Mouse (Mus musculus) spleen, embryonic (tissue): ENCODE data around the gene Casd1.
"Not testable (repeated sequence)": the region's sequence is repeated elsewhere in the genome, so short reads cannot be mapped to it uniquely, and the experiment has no call there.

Source experiments
- CTCF ChIA-PET: fragments of 350-600 bp; sonication (Branson Sonifier 250); formaldehyde crosslinking; loops from one replicate; lab custom pipeline; 2022; lab: Charles Lee

The Casd1 gene

GRCm38 (mm10) chr6:4611853-4612252 is 11.2 kb downstream of the Casd1 start:
- CTCF ChIA-PET, result no interaction called here

GRCm38 (mm10) chr6:4612431-4612830 is 11.8 kb downstream of the Casd1 start:
- CTCF ChIA-PET, result no interaction called here

GRCm38 (mm10) chr6:4617911-4618310 is 17.3 kb downstream of the Casd1 start:
- CTCF ChIA-PET, result no interaction called here

- CTCF ChIA-PET, result interaction anchor here (0.5 kb wide), 1 partner anchor 115 kb away, joined by 13 read pairs; no protein-coding TSS in a partner anchor
These were observed 30.8 kb downstream of the Casd1 start for GRCm38 (mm10) chr6:4631464-4631863.

GRCm38 (mm10) chr6:4633189-4633588 is 32.5 kb downstream of the Casd1 start:
- CTCF ChIA-PET, result no interaction called here

GRCm38 (mm10) chr6:4634804-4635203 is 34.2 kb downstream of the Casd1 start:
- CTCF ChIA-PET, result no interaction called here

GRCm38 (mm10) chr6:4642068-4642467 is 41.4 kb downstream of the Casd1 start:
- CTCF ChIA-PET, result no interaction called here

- CTCF ChIA-PET, result interaction anchor here (0.8 kb wide), 1 partner anchor 78 kb away, joined by 3 read pairs; no protein-coding TSS in a partner anchor
These were observed 46.7 kb downstream of the Casd1 start for GRCm38 (mm10) chr6:4647351-4647750.

- CTCF ChIA-PET, result no interaction called here
These were observed 52.0 kb downstream of the Casd1 start for GRCm38 (mm10) chr6:4652596-4653134.

GRCm38 (mm10) chr6:4653741-4654140 is 53.1 kb downstream of the Casd1 start:
- CTCF ChIA-PET, result not testable (repeated sequence)

- CTCF ChIA-PET, result no interaction called here
These were observed 54.8 kb downstream of the Casd1 start for GRCm38 (mm10) chr6:4655466-4655865.

- CTCF ChIA-PET, result no interaction called here
These were observed 55.3 kb downstream of the Casd1 start for GRCm38 (mm10) chr6:4655924-4656323.

GRCm38 (mm10) chr6:4658861-4659260 is 58.2 kb downstream of the Casd1 start:
- CTCF ChIA-PET, result no interaction called here

GRCm38 (mm10) chr6:4663516-4663915 is 62.9 kb downstream of the Casd1 start:
- CTCF ChIA-PET, result no interaction called here

- CTCF ChIA-PET, result no interaction called here
These were observed 63.7 kb downstream of the Casd1 start for GRCm38 (mm10) chr6:4664313-4664712.

- CTCF ChIA-PET, result no interaction called here
These were observed 64.5 kb downstream of the Casd1 start for GRCm38 (mm10) chr6:4665154-4665553.

- CTCF ChIA-PET, result no interaction called here
These were observed 76.7 kb downstream of the Casd1 start for GRCm38 (mm10) chr6:4677356-4677761.

GRCm38 (mm10) chr6:4679981-4680380 is 79.3 kb downstream of the Casd1 start:
- CTCF ChIA-PET, result no interaction called here

GRCm38 (mm10) chr6:4680576-4680975 is 79.9 kb downstream of the Casd1 start:
- CTCF ChIA-PET, result no interaction called here

GRCm38 (mm10) chr6:4684706-4685340 is 84.2 kb downstream of the Casd1 start:
- CTCF ChIA-PET, result no interaction called here

- CTCF ChIA-PET, result no interaction called here
These were observed 89.8 kb downstream of the Casd1 start for GRCm38 (mm10) chr6:4690438-4690837.
